Mouse (Mus musculus): ENCODE measurements at regions not wholly inside any gene's neighbourhood (a gene's known extent, or its start where the extent isn't known, plus 50 kb on each side); places are given as distances from the start of the nearest gene placed in this dataset.

GRCm38 (mm10) chr13:81852309-81852978 is 69.6 kb downstream of the Cetn3 start:
- DNase-seq: no peak
- intact Hi-C loops (cut with DNase I): no loop called here

GRCm38 (mm10) chr13:81856072-81856471 is 73.2 kb downstream of the Cetn3 start:
- intact Hi-C loops (cut with DNase I): no loop called here
- DNase-seq: no peak

- DNase-seq: no peak
- intact Hi-C loops (cut with DNase I): no loop called here
Observed at GRCm38 (mm10) chr13:81860683-81861082, 77.8 kb downstream of the Cetn3 start.

GRCm38 (mm10) chr13:81861886-81862600 is 79.2 kb downstream of the Cetn3 start:
- no peak for DNase-seq
- intact Hi-C loops (cut with DNase I): no loop called here

GRCm38 (mm10) chr13:81871226-81871625 is 88.3 kb downstream of the Cetn3 start:
- intact Hi-C loops (cut with DNase I): no loop called here
- DNase-seq: no peak

GRCm38 (mm10) chr13:81885879-81886278 is 103.0 kb downstream of the Cetn3 start:
- no peak for DNase-seq
- intact Hi-C loops (cut with DNase I): no loop called here

- DNase-seq: no peak
- intact Hi-C loops (cut with DNase I): no loop called here
Observed at GRCm38 (mm10) chr13:81930266-81930665, 147.4 kb downstream of the Cetn3 start.

GRCm38 (mm10) chr13:81931199-81931598 is 148.3 kb downstream of the Cetn3 start:
- no peak for DNase-seq
- intact Hi-C loops (cut with DNase I): no loop called here

GRCm38 (mm10) chr13:81937061-81937460 is 154.2 kb downstream of the Cetn3 start:
- intact Hi-C loops (cut with DNase I): loop anchor here (5.0 kb wide), 1 partner anchor 145 kb away; no protein-coding TSS in a partner anchor
- DNase-seq: no peak

GRCm38 (mm10) chr13:81944047-81944446 is 161.2 kb downstream of the Cetn3 start:
- intact Hi-C loops (cut with DNase I): loop anchor here (2.0 to 10.0 kb wide), 3 partner anchors 1001 to 1713 kb away; no protein-coding TSS in a partner anchor
- DNase-seq: peak; percentile 87

- intact Hi-C loops (cut with DNase I): loop anchor here (2.0 to 10.0 kb wide), 3 partner anchors 1000 to 1712 kb away; no protein-coding TSS in a partner anchor
- no peak for DNase-seq
Observed at GRCm38 (mm10) chr13:81944469-81944868, 161.6 kb downstream of the Cetn3 start.

- intact Hi-C loops (cut with DNase I): loop anchor here (2.0 to 10.0 kb wide), 3 partner anchors 999 to 1711 kb away; no protein-coding TSS in a partner anchor
- no peak for DNase-seq
Observed at GRCm38 (mm10) chr13:81945741-81946140, 162.9 kb downstream of the Cetn3 start.

GRCm38 (mm10) chr13:81965431-81965830 is 182.6 kb downstream of the Cetn3 start:
- intact Hi-C loops (cut with DNase I): no loop called here
- no peak for DNase-seq

GRCm38 (mm10) chr13:81975878-81976277 is 193.0 kb downstream of the Cetn3 start:
- intact Hi-C loops (cut with DNase I): no loop called here

GRCm38 (mm10) chr13:81978003-81978402 is 195.1 kb downstream of the Cetn3 start:
- intact Hi-C loops (cut with DNase I): no loop called here
- no peak for DNase-seq

More at GRCm38 (mm10) chr13:81975878-81976277, 193.0 kb downstream of the Cetn3 start:
- peak; percentile 18 for DNase-seq

- intact Hi-C loops (cut with DNase I): no loop called here
Observed at GRCm38 (mm10) chr13:81979289-81979688, 196.4 kb downstream of the Cetn3 start.

GRCm38 (mm10) chr13:81980094-81980493 is 197.2 kb downstream of the Cetn3 start:
- DNase-seq: no peak
- intact Hi-C loops (cut with DNase I): no loop called here

More at GRCm38 (mm10) chr13:81979289-81979688, 196.4 kb downstream of the Cetn3 start:
- DNase-seq: no peak

GRCm38 (mm10) chr13:81982491-81982890 is 199.6 kb downstream of the Cetn3 start:
- DNase-seq: no peak
- intact Hi-C loops (cut with DNase I): no loop called here

GRCm38 (mm10) chr13:82000681-82001212 is 217.9 kb downstream of the Cetn3 start:
- DNase-seq: no peak
- intact Hi-C loops (cut with DNase I): no loop called here

- DNase-seq: no peak
- intact Hi-C loops (cut with DNase I): no loop called here
Observed at GRCm38 (mm10) chr13:82005929-82006726, 223.3 kb downstream of the Cetn3 start.

- DNase-seq: no peak
- intact Hi-C loops (cut with DNase I): no loop called here
Observed at GRCm38 (mm10) chr13:82007222-82007621, 224.3 kb downstream of the Cetn3 start.

Measured in left cerebral cortex, postnatal 4 days (tissue).